Mouse (Mus musculus) cortical plate, adult 2 months (tissue): ENCODE results near the gene Olfr222.
A peak's percentile ranks its signal among the peaks of the same experiment; 100 is the strongest.

Source experiments
- CTCF ChIP-seq: fragments of 200-500 bp; IDR thresholded peaks from 2 replicates; pipeline ENCODE4 v1.5.1; 2011; ENCODE audit warnings: mild to moderate bottlenecking, control low read depth, low read length; ENCODE audit not compliant: insufficient read depth; ENCODE audit errors: extremely low read depth
- POLR2A ChIP-seq: fragments of 200-500 bp; IDR thresholded peaks from 2 replicates; pipeline ENCODE4 v1.6.1; 2011; ENCODE audit warnings: mild to moderate bottlenecking, low read length, control low read depth; ENCODE audit not compliant: insufficient read depth; ENCODE audit errors: extremely low read depth

DNA sequence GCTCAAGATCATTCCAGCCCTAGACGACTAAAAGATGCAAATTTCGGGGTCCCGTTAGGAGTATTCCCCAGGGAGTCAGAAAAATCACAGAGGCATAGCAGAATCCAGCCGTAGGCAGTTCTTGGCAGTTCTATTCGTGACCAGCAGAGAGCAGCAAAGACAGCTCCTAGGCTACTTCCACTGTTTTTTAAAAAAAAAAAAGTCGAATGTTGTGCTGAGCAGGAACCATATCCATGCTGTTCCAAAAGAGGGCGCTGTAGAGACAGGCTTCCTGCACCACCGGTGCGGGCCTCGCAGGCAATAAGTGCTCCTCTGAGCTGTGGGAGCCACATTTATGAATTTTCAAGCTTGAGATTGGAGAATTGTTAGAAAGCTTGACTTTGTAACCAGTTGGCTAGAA lies 50.8 kb downstream of the Olfr222 start:
- no peak for TF ChIP-seq POLR2A
- TF ChIP-seq CTCF: peak; percentile 93
